Mouse (Mus musculus) c-Kit-positive CD71-negative TER-119-negative erythroid progenitor cells, embryonic 14.5 days (primary cell): ENCODE data around the gene Srrd.
A peak's percentile ranks its signal among the peaks of the same experiment; 100 is the strongest.

Source experiments
- DNase-seq: peaks from one replicate; pipeline ENCODE4 v3.0.0-alpha.2; 2013; ENCODE audit warnings: low read depth

Srrd gene

DNA sequence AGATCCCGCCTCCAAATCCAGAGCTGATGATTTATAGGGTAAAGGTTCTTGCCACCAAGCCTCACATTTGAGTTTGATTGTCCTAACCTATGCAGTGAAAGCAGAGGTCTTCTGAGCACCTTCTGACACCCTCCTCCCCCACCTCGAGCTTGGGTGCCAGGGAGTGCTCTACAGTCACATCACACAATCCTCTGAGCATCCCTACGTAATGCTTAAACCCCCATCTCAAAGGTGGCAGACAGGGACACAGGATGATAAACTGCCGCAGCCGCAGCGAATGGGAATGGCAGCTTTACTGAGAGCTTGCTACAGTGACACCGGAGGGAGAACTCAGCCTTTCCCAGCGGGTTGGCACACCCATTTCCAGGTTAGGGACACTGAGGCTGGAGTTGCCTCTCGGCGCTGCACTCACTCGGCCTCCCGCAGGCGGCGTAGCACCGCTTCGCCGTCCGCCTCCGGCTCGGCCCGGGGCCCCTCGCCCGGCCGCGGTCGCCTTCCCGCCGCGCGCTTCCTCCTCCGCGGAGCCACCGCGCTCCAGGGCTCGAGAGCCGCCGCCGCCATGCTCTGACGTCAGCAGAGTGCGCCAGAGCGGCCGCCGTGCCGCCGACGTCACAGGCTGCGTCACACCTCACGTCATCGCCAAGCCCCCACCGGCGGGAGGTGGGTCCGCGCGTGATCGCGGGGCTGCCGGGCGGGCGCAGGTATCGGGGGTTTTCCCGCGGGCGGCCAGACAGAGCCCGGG lies at the start of gene Srrd, which contains the start of gene Hps4:
TSS of gene Srrd (minus strand) at position 578 of the 742 bp plus-strand sequence.
TSS of gene Hps4 (plus strand) at position 621 of the 742 bp plus-strand sequence.
- DNase-seq = peak; percentile 77

DNA sequence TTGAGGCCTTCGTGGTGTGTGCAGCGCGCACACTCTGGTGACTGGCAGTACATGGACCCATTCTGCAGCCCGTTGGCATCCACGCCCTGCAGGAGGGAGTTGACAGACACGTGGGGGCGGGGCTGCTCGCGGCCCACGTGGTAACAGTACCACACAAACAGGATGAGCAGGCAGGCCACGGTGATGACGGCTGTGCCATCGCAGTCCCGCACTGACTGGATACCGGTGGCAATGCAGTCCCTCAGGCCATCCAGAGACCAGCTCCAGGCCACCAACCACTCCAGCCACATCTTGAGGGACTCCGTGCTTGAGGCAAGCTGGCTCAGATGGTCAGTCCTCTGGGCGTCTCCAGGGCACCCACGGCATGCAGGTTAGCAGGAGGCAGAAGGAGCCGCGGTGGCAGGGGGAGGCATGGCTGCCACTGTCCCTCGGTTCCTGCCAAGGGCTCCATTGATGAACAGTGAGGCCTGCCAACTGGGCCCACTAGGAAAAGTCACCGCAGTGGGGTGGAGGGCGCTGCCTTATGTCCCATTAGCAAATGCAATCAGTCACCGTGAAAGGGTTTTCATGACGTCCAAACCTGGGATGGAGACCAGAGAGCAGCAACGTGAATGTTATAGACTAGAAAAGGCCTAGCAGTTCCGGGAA lies 49.0 kb upstream of the Srrd start:
- DNase-seq = no peak

DNA sequence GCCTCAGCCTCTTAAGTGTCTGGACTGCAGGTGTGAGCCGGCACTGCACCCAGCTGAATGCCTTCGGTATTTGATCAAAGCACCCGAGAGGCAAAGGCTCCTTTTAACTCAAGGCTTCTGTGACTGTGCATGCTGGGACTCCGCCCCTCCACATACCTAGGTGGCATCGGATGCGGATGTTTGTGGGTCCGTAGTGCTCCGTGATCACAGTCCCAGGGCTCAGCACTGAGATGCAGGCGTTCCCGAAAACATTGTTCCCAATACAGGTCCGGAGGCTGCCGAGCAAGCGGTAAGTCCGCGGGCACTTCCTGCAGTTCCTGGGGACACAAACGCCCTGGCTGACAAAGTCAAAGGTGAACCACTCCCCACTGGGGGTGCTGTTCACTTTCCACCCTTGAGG lies 48.2 kb upstream of the Srrd start:
- DNase-seq = no peak

DNA sequence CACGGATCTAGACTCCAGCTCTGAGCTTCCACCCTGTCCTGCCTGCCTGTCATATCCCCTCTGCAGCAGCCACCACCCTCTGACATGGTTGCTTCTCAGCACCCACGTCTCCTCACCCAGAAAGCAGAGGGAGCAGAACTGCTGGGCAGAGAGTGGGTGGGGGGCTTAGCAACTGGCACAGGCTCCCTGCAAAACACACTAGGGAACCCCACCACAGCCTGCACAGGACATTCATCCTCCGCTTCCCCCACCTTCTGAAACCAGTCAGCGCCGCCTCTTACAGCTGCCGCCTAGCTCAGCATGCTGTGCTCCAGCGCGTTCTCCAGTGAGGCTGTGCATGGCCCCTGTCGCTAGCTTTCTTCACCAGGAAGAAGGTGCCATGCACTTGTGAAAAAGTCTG lies 46.5 kb upstream of the Srrd start:
- DNase-seq = no peak

DNA sequence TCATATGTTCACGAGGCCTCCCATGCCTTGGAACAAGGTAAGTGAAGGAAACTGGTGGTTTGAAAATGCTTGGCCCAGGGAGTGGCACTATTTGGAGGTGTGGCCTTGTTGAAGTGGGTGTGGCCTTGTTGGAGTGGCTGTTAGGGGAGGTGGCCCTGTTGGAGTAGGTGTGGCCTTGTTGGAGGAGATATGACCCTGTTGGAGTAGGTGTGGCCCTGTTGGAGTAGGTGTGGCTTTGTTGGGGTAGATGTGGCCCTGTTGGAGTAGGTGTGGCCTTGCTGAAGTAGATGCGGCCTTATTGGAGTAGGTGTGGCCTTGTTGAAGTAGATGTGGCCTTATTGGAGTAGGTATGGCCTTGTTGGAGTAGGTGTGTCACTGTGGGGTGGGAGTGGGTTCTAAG lies 43.1 kb upstream of the Srrd start:
- DNase-seq = no peak

DNA sequence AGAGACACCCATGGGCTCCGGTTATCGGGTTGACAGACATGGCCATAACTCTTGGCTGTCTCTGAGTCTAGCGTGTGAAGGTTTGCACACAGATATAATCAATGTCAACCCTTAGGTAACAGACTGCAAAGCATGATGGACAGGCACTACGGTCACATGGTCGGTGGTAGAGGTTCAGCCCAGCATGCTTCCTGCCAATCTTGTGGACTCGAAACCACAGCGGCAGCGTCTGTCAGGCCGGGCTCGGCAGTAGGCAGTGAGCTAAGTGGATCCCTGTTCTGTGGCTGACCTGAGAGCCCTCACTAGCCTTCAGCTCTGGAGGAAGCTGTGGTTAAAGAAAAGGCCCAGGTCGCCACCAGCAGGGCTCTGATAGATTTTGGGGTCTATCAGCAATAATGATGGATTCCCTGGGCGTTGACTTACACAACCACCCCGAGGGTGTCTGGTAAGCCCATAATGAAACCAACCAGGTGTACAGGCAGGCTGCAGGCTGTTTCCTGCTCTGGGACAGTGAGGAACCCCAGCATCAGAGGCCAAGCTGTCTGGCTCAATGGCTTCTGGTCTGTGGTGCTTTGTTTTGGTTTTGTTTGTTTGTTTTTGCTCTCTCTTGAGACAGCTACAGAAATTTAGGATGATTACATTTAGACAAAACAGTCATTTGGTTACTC lies 42.1 kb upstream of the Srrd start:
- DNase-seq = no peak

DNA sequence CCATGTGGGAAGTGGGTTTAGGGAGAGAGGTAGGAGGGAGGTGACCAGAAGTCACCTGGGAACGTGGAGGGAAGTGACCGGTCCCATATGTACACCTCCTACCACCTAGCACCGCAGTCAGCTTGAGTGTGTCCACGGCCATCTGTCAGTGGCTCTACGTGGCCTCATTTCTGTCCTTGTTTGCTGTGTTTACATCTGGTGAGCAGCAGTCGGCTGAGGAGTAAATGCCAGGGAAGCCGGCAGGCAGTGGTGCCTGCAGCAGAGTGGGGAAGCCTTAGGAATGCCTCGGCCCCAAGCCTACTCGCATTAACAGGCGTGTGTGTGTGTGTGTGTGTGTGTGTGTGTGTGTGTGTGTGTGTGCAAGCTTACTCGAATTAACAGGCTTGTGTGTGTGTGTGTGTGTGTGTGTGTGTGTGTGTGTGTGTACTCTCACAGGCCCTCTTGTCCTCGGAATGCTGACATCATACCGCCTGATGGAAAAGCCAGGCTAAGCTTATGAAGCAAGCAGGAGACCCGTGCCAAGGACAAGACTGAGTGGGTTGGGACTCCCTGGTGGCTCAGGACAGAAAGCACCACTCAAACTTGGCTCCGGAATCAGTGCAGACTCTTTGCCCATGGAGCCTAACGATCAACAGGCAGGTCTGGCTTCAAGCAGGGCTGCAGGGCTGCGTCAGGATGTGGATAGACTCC lies 39.9 kb upstream of the Srrd start:
- DNase-seq = no peak

DNA sequence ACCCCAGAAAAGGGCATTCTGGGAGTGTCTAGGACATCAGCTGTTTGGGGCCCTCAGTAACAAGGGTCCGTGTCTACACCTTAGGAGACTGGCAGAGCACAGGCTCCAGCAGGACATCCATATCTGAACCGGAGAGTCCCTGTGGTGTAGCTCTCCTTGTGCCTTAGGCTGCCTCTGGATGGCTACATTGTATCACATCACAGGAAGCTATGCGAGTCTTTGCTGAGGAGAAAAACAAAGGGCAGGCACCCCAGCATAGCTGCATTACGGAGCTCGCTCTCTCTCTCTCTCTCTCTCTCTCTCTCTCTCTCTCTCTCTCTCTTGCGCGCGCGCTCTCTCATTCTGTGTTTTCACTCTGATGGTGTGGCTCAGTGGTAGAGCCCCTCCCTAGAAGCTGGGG lies 39.2 kb upstream of the Srrd start:
- no peak for DNase-seq

DNA sequence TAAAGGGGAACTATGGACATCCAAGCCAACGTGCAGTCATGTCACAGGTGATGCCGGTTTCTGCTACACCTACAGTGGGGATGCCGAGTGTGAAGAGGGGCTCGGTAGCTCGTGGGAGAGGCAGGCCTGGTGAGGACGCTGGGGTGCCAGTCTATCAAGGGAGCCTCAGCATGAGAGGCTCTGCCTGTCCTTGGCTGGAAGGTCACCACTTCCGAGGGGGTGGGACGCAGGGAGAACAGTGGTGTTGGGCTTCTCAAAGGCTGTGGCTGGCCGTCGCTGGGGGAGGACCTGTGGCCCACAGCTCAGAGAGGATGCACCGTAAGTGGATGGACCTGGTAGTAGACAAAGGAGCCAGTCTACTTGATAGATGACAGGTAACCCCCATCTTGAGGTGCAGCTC lies 38.3 kb upstream of the Srrd start:
- DNase-seq = no peak

DNA sequence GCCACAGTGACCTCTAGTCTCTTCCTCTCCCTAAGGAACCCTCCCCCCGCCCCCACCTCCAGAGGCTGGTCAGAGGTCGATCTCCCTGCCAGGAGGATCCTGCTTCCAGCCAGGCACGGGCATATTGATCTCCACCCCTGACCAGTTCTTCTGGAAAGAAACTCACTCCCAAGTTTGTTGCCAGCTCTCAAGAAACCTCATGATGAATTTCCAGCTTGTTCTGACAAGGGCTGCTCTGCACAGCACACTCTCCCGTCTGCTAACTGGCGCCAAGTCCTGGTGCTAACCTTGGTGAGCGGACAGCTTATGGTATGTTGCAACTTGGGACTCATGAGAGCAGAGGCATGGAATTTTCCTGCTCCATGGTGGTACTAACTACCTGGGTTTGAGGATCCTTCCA lies 35.9 kb upstream of the Srrd start:
- DNase-seq = no peak

DNA sequence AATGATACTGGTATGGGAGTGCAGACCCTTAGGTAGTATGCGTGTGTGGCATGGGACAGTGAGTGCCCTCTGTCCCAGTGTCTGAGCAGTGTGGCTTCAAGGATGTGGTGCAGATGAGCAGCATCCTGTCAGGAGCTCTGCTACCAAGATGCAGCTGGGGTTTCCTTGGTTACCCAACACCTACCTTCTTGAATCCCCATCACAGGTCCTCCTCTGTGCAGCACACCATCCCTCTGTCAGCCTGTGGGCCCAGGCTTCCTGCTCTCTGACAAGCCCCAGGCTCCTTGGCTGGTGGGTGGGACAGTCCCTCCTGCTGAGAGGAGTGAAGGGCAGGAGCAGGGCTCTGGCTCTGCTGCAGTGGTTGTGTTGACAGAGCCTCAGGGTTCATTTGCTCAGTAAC lies 34.5 kb upstream of the Srrd start:
- no peak for DNase-seq

DNA sequence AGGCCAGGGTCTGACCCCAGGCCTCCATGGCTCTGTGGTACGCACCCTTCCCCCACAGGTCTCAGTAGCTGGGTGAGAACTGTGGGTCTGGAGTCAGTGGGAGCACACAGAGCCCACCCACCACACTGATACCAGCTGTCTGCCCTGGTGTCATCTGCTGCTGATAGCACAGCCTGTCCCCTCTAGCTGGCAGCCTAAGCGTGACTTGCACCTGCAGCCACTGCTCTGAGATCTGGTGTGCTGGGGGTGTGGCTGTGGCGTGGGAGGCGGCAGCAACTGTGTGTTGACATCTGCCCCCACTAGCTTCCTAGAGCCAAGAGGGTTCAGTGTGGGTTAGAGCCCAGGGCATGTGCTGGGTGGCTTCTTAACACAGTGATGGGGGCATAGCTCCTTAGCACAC lies 33.3 kb upstream of the Srrd start:
- no peak for DNase-seq

DNA sequence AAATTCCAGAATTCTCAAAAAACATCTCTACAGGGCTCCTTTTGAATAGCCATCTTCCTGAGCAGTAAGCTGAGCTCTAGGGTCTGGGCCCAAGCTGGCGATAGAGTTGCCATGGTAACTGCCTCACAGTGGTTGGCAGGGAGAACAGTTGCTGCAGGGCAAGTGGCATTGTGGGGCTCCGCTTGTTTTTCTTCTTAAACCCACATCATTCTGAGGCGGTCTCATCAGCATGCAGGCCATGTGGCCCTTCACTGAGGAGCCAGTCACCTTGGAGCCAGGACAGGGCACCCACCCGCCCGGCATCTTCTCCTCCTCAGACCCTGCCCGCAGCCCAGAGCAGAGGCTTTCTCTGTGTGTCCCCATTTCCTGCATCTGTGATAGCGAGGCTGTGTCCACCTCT lies 29.1 kb upstream of the Srrd start:
- no peak for DNase-seq

DNA sequence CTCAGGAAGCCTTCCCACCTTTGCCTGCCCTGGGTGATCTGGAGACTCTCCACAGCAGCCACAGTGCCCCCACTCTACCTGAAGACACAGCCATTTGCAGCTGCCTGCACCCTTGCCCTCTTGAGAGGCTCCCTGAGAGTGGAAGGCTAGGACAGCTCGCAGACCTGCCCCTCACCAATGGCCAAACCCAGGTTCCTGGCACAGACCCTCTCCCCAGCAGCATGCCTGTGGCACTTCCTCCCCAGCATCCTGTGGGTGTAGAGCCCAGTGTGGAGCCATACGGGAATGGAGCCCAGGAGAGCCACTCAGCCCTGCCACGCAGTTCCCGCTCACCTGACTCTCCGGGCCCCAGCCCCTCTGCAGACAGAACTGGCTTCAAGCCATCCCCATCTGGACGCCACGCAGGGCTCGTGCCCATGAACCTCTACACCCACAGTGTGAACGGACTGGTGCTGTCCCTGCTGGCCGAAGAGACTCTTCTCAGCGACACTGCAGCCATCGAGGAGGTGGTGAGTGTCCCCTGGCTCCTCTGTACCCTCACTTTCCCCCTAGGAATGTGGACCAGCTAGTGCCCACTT lies 27.5 kb upstream of the Srrd start:
- DNase-seq = no peak

DNA sequence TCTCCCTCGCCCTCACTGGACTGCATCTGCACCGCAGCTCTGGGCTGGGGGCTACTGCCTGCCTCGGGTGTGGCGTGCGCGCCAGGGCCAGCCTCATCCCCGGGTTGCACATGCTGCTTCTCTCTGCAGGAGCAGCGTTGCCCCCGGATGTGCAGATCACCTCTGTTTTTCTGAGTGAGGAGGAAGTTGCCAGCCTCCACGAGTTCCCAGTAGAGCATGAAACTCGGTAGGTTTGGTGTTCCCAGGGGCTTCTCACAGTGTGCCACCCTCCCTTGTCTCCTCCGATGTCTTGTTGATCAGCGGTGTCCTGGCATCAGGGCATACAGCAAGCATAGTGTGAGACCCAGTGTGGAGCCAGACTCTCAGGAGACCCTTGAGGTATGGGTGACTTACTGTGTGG lies 26.5 kb upstream of the Srrd start:
- DNase-seq = no peak

DNA sequence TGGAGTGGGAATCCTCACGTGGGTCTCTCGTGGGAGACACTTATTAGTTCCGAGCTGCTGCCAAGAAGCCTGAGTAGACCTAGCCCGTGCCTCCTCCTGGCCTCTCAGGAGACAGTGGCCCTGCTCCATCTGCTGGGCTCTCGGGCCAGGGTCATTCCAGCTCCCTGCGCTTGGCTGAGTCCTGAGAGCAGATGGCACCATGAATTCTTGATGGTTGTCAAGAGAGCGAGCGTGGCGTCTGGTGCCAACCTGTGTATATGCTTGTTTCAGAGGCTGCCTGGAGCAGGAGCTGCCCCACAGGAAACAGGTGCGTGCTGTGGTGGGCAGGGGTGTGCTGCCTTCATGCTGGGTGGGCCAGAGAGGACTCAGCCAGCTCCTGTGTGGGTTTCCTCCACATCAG lies 25.8 kb upstream of the Srrd start:
- DNase-seq = no peak

DNA sequence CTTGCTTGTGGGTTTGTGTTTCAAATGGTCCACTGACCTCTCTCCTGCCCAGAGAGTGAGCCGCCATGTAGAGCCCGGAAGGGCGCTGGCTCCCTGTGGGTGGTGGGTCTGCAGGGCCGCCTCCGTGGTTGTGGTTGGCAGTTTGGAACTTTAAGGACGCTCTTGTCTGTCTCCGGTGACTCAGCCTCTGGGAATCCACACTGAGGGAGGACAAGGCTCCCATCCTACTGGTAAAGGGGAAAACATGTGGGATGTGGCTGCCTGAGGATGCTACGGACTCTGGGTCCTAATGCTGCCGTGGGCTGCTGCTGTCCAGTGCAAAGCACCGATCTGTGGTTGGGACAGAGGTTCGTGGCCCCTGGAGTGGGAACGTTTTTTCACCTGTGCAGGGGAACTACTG lies 25.1 kb upstream of the Srrd start:
- no peak for DNase-seq

DNA sequence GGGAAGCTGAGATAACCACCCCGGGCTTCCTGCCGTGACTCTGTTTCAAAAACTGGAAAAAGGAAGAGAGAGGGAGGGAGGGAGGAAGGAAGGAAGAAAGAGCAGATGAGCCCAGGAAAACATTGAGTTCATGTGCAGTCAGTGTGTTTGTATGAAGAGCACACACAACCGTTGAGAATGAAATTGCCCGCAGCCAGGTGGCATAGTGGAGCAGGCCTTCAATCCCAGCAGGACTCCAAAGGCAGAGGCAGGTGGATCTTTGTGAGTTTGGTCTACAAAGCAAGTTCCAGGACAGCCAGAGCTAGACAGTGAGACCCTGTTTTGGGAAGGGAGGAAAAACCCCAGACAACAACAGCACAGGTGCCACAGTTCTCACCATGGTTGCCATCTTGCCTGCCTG lies 24.5 kb upstream of the Srrd start:
- DNase-seq = no peak

DNA sequence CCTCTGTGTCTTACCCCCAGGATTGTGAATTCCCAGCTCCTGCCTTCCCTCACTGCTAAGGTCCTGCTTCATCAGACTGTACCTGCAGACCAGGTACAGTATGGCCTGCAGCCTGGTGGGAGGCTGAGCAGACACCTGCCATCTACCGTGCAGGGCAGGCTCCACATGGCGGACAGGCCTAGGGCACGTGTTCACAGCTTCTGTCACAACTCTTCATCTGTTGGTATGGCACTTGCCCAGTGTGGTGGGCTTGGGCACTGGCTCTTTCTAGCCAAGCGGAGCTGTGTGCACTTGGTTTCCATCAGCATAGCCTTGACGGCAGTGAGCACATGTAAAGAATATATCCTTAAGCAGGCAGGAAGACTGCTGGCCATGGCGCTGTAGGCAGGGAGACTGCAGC lies 24.0 kb upstream of the Srrd start:
- DNase-seq = no peak

DNA sequence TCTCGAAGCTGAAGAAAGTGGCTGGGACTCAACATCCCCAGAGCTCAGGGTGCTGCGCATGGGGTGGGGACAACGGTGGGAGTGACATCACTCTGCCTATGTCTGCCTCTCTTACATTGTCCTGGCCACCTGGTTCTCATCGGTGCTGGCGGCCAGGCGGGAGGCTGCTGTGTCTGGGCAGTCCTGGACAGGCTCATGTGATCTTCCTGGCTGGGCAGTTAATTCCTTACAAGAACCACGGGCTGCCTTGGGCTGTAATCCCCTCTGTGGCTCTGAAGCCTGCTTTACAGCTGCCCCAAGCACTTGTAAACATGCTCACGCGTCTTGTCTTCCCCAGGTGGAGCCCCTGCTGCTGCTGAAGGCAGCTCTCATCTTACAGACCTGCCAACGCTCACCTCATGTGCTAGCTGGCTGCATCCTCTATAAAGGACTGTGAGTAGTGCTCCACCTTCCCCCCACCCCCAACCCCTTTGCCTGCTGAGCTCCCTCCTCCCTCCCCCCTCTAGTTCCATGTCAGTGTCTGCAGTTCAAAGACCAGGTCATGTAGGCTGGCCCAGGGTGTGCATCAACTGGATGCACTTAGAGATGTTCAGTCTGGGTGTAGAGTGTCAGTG lies 21.5 kb upstream of the Srrd start:
- DNase-seq = no peak

DNA sequence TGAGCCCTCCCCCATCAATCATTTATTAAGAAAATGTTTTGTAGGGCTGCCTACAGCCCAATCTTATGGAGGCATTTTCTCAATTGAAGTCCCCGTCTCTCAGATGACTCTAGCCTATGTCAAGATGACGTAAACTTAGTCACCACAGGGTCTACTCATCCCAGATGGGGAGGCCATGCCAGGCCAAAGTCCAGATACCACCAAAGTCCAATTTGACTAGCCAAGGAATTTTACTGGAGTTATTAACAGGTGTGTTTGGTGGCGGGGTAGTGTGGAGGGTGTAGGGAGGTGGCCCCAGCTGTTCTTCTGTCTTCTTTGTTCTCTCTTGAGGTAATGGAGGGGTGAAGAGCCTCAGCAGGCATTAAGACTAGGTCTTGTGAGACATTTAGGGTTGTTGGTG lies 17.2 kb upstream of the Srrd start:
- DNase-seq = no peak

DNA sequence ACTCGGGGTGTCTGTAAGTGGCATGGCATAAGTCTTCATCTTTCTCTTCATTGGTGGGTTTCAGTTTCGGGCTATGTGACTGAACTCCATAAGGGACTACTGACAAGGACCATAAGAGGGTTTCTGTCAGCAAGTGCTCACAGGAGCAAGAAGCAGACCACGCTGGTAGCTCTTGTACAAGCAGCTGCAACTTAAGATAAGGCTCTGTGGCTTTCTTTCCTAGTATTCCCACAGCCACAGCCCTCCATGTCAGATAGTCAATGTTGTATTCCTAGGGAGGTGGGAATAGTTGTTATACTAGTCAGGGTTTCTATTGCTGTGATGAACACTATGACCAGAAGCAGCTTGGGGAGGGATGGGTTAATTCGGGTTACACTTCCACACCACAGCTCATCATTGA lies 16.7 kb upstream of the Srrd start:
- DNase-seq = no peak
